8 mouse cellular contexts compared by ENCODE assay signal in the genomic region with DNA sequence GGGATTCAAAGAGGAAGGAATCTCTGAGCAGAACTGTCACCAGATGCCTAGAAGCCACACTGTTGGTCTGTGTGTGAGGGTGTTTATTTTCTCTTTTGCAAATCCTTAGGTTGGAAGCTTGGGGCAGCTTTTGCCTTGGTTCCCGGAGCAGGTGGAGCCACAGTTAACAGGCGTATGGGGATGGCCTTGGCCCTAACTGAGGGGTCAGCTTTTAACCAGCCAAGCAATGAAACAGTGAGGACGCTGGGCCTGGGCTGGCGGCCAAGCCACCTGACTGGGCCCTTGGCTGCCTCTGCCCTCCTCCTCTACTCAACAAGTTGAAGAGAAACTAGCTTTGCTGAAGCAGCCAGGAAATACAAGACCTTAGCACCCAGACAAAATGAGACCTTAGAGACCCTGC. TPM values are rescaled to one million over a fixed set of nuclear protein-coding genes. Genes with fewer than 3 reads are reported as not detected.
DNase-seq lines count a peak whose midpoint lies in the region; ATAC-seq and TF ChIP-seq lines count a peak whose summit lies in the region.

A gene (minus strand): TSS at position 105 of the 400 bp plus-strand sequence.

- no peak for TF ChIP-seq CTCF in gastrocnemius, adult 2 months (IDR thresholded peaks at IDR 0.05)

- peak; percentile 91 for DNase-seq in Muller cell, postnatal 12 days (ENCODE audit: inconsistent ontology term)
- peak; percentile 89 for DNase-seq in gastrocnemius, adult 2 months
- peak; percentile 28 to 74 for DNase-seq in left cerebral cortex, adult 8-10 months (ENCODE audit: low spot score in 2 of 2)
- peak; percentile 81 for DNase-seq in lung, postnatal 25 days (ENCODE audit: low spot score)
- DNase-seq in MN1 (ENCODE audit: low spot score), result no peak
- no peak for DNase-seq in embryo, embryonic 9.5 days (ENCODE audit: extremely low spot score)

- H3K9ac ChIP-seq in intestine, embryonic 15.5 days, result no peak within 1 kb of the TSS

- peak; percentile 64 for ATAC-seq in intestine, embryonic 15.5 days

- H3K27me3 ChIP-seq in intestine, embryonic 15.5 days (replicated peaks), result no peaks in the 10 kb centered on the region

- intact Hi-C loops in gastrocnemius, adult 2 months (cut with DNase I), result no loop called here

- H3K4me3 ChIP-seq in brown adipose tissue, adult 24 weeks (ENCODE audit: insufficient read depth, low read depth, low read length), result peak within 1 kb of the TSS; percentile 68
- H3K4me3 ChIP-seq in gastrocnemius, adult 2 months, result peak within 1 kb of the TSS; percentile 45
- no peak within 1 kb of the TSS for H3K4me3 ChIP-seq in intestine, embryonic 15.5 days (replicated peaks)

- WGBS in intestine, embryonic 15.5 days, result 42% methylated on average over 4 of the region's 4 CpGs

- peaks cover 6% of the 10 kb centered on the region for H3K4me1 ChIP-seq in brown adipose tissue, adult 24 weeks (ENCODE audit: control insufficient read depth, insufficient read depth, insufficient read length, low read length)
- H3K4me1 ChIP-seq in intestine, embryonic 15.5 days (replicated peaks), result peaks cover 14% of the 10 kb centered on the region

- H3K4me2 ChIP-seq in intestine, embryonic 15.5 days (replicated peaks), result peak within 1 kb of the TSS; percentile 28

- no peaks in the 10 kb centered on the region for H3K36me3 ChIP-seq in intestine, embryonic 15.5 days

- H3K27ac ChIP-seq in brown adipose tissue, adult 24 weeks (replicated peaks; ENCODE audit: low read depth, low read length), result peak within 1 kb of the TSS; percentile 61
- peak within 1 kb of the TSS; percentile 46; the same call in 1 of the 2 replicates for H3K27ac ChIP-seq in gastrocnemius, adult 2 months
- H3K27ac ChIP-seq in intestine, embryonic 15.5 days, result peak within 1 kb of the TSS; percentile 57; the same call in 1 of the 2 replicates

- no peaks in the 10 kb centered on the region for H3K9me3 ChIP-seq in intestine, embryonic 15.5 days

RNA-seq across cellular contexts. Expression of the gene that starts here (rescaled TPM):
- polyA plus RNA-seq in brown adipose tissue, adult 24 weeks (2012; ENCODE audit: insufficient read depth, insufficient read length, missing spikeins), result 79.8 and 109 TPM in 2 replicates
- under 1 TPM in 1 of 2 experiments, not detected in 1; 0.22 TPM for total RNA-seq in gastrocnemius, adult 2 months (2021)
- 0.25 and 0.37 TPM in 2 replicates for polyA plus RNA-seq in intestine, embryonic 15.5 days (2015; fragmentation: Nextera tagmentation; extraction: Ambion mirVana)
- 1 to 10 TPM; 6.7 to 8.8 (median 7.6) TPM for total RNA-seq in left cerebral cortex, adult 8-10 months (2022)

Comparison
In these comparisons a context has a peak if more than half of its experiments do, and no peak if none do; other contexts are left out.
1. RNA of the gene that starts here (total RNA-seq): 6.7 to 8.8 TPM in left cerebral cortex, adult 8-10 months; 0.22 TPM in gastrocnemius, adult 2 months; every median in the first group is over 4 times any median in the second.
2. RNA of the gene that starts here (polyA plus RNA-seq): 79.8 to 109 TPM in brown adipose tissue, adult 24 weeks; 0.25 to 0.37 TPM in intestine, embryonic 15.5 days; every median in the first group is over 10 times any median in the second.
3. Peak in DNase-seq, H3K4me3 ChIP-seq and H3K27ac ChIP-seq in gastrocnemius, adult 2 months; RNA of the gene not detected or under 1 TPM.
4. Peak in ATAC-seq, H3K27ac ChIP-seq and H3K4me2 ChIP-seq in intestine, embryonic 15.5 days; RNA of the gene not detected or under 1 TPM.
5. DNase-seq: peak in Muller cell, postnatal 12 days (single experiment), left cerebral cortex, adult 8-10 months (2 of 2) and lung, postnatal 25 days (single experiment); none in MN1 (single experiment) and embryo, embryonic 9.5 days (single experiment).
6. Peak in every context shown above with its lines, with median percentiles within 50 percentile points of each other: H3K27ac ChIP-seq.